Mouse (Mus musculus) left cerebral cortex, postnatal 25 days (tissue): ENCODE data around the gene Rhd. TPM values are rescaled to one million over a fixed set of nuclear protein-coding genes. Genes with fewer than 3 reads are reported as not detected.
"Not testable (repeated sequence)": the region's sequence is repeated elsewhere in the genome, so short reads cannot be mapped to it uniquely, and the experiment has no call there.

Experiments used
- DNase-seq, 2 experiments: peaks; one replicate each; pipeline ENCODE4 v3.0.0; 2022; ENCODE audit warnings: low spot score in 2 of 2, mixed read lengths in 1 of 2
- intact Hi-C: fragments of 180-260 bp; cut with DNase I; formaldehyde crosslinking; loops from one replicate; pipeline ENCODE4 v1.15.1; 2025
- total RNA-seq, 2 experiments: library from RNA; stranded (reverse); gene quantifications; 2 replicates each; pipeline ENCODE4 v1.2.3; 2021

Gene Rhd
- not detected for total RNA-seq

- intact Hi-C loops: no loop called here
- DNase-seq: no peak
Measured at GRCm38 (mm10) chr4:134863937-134864729, at the start of gene Rhd. Gene Rhd (plus strand): TSS chr4:134864536.

- DNase-seq: no peak
- intact Hi-C loops: no loop called here
Measured at GRCm38 (mm10) chr4:134817706-134818105, 46.6 kb upstream of the Rhd start.

GRCm38 (mm10) chr4:134821061-134821460 lies 43.3 kb upstream of the Rhd start:
- intact Hi-C loops: no loop called here
- DNase-seq: no peak

GRCm38 (mm10) chr4:134823560-134823959 lies 40.8 kb upstream of the Rhd start:
- no peak for DNase-seq
- intact Hi-C loops: no loop called here

- intact Hi-C loops, DNase-seq: not testable (repeated sequence)
Measured at GRCm38 (mm10) chr4:134825864-134826263, 38.5 kb upstream of the Rhd start.

- intact Hi-C loops: no loop called here
- DNase-seq: no peak
Measured at GRCm38 (mm10) chr4:134826348-134826747, 38.0 kb upstream of the Rhd start.

GRCm38 (mm10) chr4:134827806-134828205 lies 36.5 kb upstream of the Rhd start:
- intact Hi-C loops: no loop called here
- no peak for DNase-seq

- DNase-seq: no peak
- intact Hi-C loops: no loop called here
Measured at GRCm38 (mm10) chr4:134831934-134832333, 32.4 kb upstream of the Rhd start.

GRCm38 (mm10) chr4:134835486-134835885 lies 28.9 kb upstream of the Rhd start:
- intact Hi-C loops: no loop called here
- DNase-seq: no peak

- intact Hi-C loops: no loop called here
- no peak for DNase-seq
Measured at GRCm38 (mm10) chr4:134838221-134838620, 26.1 kb upstream of the Rhd start.

GRCm38 (mm10) chr4:134838706-134839105 lies 25.6 kb upstream of the Rhd start:
- intact Hi-C loops, DNase-seq: not testable (repeated sequence)

- DNase-seq: no peak
- intact Hi-C loops: no loop called here
Measured at GRCm38 (mm10) chr4:134840231-134840630, 24.1 kb upstream of the Rhd start.

- intact Hi-C loops: no loop called here
- no peak for DNase-seq
Measured at GRCm38 (mm10) chr4:134843566-134843965, 20.8 kb upstream of the Rhd start.

GRCm38 (mm10) chr4:134847587-134847986 lies 16.7 kb upstream of the Rhd start:
- DNase-seq: no peak
- intact Hi-C loops: no loop called here

- no peak for DNase-seq
- intact Hi-C loops: no loop called here
Measured at GRCm38 (mm10) chr4:134850551-134850950, 13.8 kb upstream of the Rhd start.

- DNase-seq: no peak
- intact Hi-C loops: no loop called here
Measured at GRCm38 (mm10) chr4:134851236-134851635, 13.1 kb upstream of the Rhd start.

- intact Hi-C loops: no loop called here
- peak in 1 of 2 experiments; percentile 16 for DNase-seq
Measured at GRCm38 (mm10) chr4:134851876-134852275, 12.5 kb upstream of the Rhd start.

GRCm38 (mm10) chr4:134852438-134853255 lies 11.7 kb upstream of the Rhd start:
- DNase-seq: peak; percentile 22 to 35
- intact Hi-C loops: no loop called here

- peak; percentile 100 for DNase-seq
- intact Hi-C loops: no loop called here
Measured at GRCm38 (mm10) chr4:134853259-134853636, 11.1 kb upstream of the Rhd start, which contains the start of gene Maco1. Gene Maco1 (minus strand): TSS chr4:134853345.

GRCm38 (mm10) chr4:134853637-134854485 lies 10.5 kb upstream of the Rhd start:
- peak; percentile 95 to 97 for DNase-seq
- intact Hi-C loops: no loop called here
